Comparison of ENCODE assay signal across 20 mouse cellular contexts in the genomic region with DNA sequence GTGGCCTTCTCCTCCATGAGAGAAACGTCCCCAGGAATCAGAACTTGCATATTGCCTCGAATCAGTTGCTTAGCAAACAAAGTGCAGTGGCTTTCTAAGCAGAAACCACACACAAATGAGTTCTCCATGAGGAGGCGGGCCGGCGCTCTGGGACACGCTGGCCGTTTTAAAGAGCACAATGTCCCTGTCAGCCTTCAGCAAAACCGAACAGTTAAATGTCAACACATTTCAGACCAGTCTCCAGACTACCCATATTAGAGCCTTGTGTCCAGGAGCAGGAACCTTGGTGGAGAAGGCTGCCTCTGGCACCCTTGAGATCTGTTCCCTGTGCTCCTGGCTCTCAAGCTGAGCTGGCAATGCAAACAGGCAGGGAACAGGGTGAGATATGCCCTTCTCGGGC. TPM values are rescaled to one million over a fixed set of nuclear protein-coding genes. Genes with fewer than 3 reads are reported as not detected.
A peak's percentile ranks its signal among the peaks of the same experiment; 100 is the strongest.
DNase-seq lines count a peak whose midpoint lies in the region; ATAC-seq and TF ChIP-seq lines count a peak whose summit lies in the region.
"Had no signal": no experiment of that assay in that cellular context is flagged by ENCODE, and none has a peak within 500 bp of the region (broad histone marks: within the 10 kb centered on the region; RNA-seq: fewer than 3 reads in every experiment).

No protein-coding gene starts in this region.

- no peak for ATAC-seq in midbrain, embryonic 11.5 days (ENCODE audit: low FRiP score)
- no peak for ATAC-seq in midbrain, embryonic 15.5 days (replicated peaks)
- ATAC-seq in hindbrain, embryonic 16.5 days = no peak
- ATAC-seq in neural tube, embryonic 15.5 days (ENCODE audit: low FRiP score) = no peak
- ATAC-seq: intestine, postnatal 0 days; liver, postnatal 0 days had no signal

- H3K4me2 ChIP-seq in midbrain, embryonic 11.5 days = no peak overlapping the region
- H3K4me2 ChIP-seq in midbrain, embryonic 15.5 days = no peak overlapping the region
- H3K4me2 ChIP-seq in hindbrain, embryonic 16.5 days (ENCODE audit: low read length) = no peak overlapping the region
- no peak overlapping the region for H3K4me2 ChIP-seq in neural tube, embryonic 15.5 days
- H3K4me2 ChIP-seq: heart, embryonic 15.5 days; neural tube, embryonic 12.5 days had no signal

- TF ChIP-seq CTCF in gastrocnemius, adult 2 months (IDR thresholded peaks at IDR 0.05) = no peak
- no peak for TF ChIP-seq CTCF in kidney, adult 2 months (conservative IDR thresholded peaks at IDR 0.05; ENCODE audit: insufficient read depth, insufficient read length, low read depth, low read length)

- 70% methylated on average over 9 of the region's 9 CpGs for WGBS in midbrain, embryonic 11.5 days
- WGBS in midbrain, embryonic 15.5 days = 49% methylated on average over 9 of the region's 9 CpGs
- WGBS in hindbrain, embryonic 16.5 days = 51% methylated on average over 9 of the region's 9 CpGs
- WGBS in neural tube, embryonic 15.5 days = 63% methylated on average over 9 of the region's 9 CpGs
- 88% methylated on average over 9 of the region's 9 CpGs for WGBS in kidney, adult 2 months

- H3K4me3 ChIP-seq in gastrocnemius, adult 2 months = no peak overlapping the region
- H3K4me3 ChIP-seq in midbrain, embryonic 11.5 days (ENCODE audit: low read depth, low read length) = no peak overlapping the region
- no peak overlapping the region for H3K4me3 ChIP-seq in midbrain, embryonic 15.5 days
- H3K4me3 ChIP-seq in hindbrain, embryonic 16.5 days (ENCODE audit: low read length) = no peak overlapping the region
- H3K4me3 ChIP-seq in neural tube, embryonic 15.5 days (replicated peaks) = no peak overlapping the region
- no peak overlapping the region for H3K4me3 ChIP-seq in kidney, adult 2 months (ENCODE audit: insufficient read depth, low read depth, low read length)
- H3K4me3 ChIP-seq: heart, embryonic 15.5 days; neural tube, embryonic 12.5 days had no signal

- no peaks in the 10 kb centered on the region for H3K9me3 ChIP-seq in midbrain, embryonic 11.5 days (ENCODE audit: control insufficient read depth, low read length)
- H3K9me3 ChIP-seq in midbrain, embryonic 15.5 days = no peaks in the 10 kb centered on the region
- no peaks in the 10 kb centered on the region for H3K9me3 ChIP-seq in hindbrain, embryonic 16.5 days (ENCODE audit: control insufficient read depth, low read length)
- no peaks in the 10 kb centered on the region for H3K9me3 ChIP-seq in neural tube, embryonic 15.5 days (replicated peaks)
- H3K9me3 ChIP-seq: heart, embryonic 15.5 days; neural tube, embryonic 12.5 days had no signal

- H3K9ac ChIP-seq in midbrain, embryonic 11.5 days (ENCODE audit: low read length) = peak overlapping the region; percentile 6; the same call in 1 of the 2 replicates
- no peak overlapping the region for H3K9ac ChIP-seq in midbrain, embryonic 15.5 days
- H3K9ac ChIP-seq in hindbrain, embryonic 16.5 days (ENCODE audit: low read depth, low read length) = no peak overlapping the region
- H3K9ac ChIP-seq in neural tube, embryonic 15.5 days (replicated peaks) = no peak overlapping the region
- H3K9ac ChIP-seq: heart, embryonic 15.5 days; liver, postnatal 0 days; neural tube, embryonic 12.5 days had no signal

- no peak for TF ChIP-seq POLR2A in kidney, adult 2 months (IDR thresholded peaks at IDR 0.05; ENCODE audit: low read depth, low read length)

- DNase-seq in gastrocnemius, adult 2 months = no peak
- no peak for DNase-seq in gastrocnemius, adult 18-20 months (ENCODE audit: low spot score)
- no peak for DNase-seq in midbrain, embryonic 11.5 days (ENCODE audit: low spot score, missing footprints)
- no peak for DNase-seq in kidney, adult 2 months
- DNase-seq: B cell, adult 2 months; cerebellum, adult 9-10 months; gastrocnemius, postnatal 10 days; heart, adult 18-20 months; kidney, postnatal 10 days; liver, postnatal 0 days; lung, postnatal 10 days; right cerebral cortex, postnatal 14 days; spleen, adult 18-20 months; thymus, postnatal 36 days had no signal

- H3K27me3 ChIP-seq in midbrain, embryonic 11.5 days (ENCODE audit: control insufficient read depth, insufficient read depth, low read length) = no peaks in the 10 kb centered on the region
- H3K27me3 ChIP-seq in midbrain, embryonic 15.5 days (replicated peaks) = no peaks in the 10 kb centered on the region
- no peaks in the 10 kb centered on the region for H3K27me3 ChIP-seq in hindbrain, embryonic 16.5 days (replicated peaks; ENCODE audit: control insufficient read depth, insufficient read depth, low read length)
- no peaks in the 10 kb centered on the region for H3K27me3 ChIP-seq in neural tube, embryonic 15.5 days (replicated peaks)
- no peaks in the 10 kb centered on the region for H3K27me3 ChIP-seq in kidney, adult 2 months (replicated peaks; ENCODE audit: control insufficient read depth, insufficient read depth, low read length)
- H3K27me3 ChIP-seq: heart, embryonic 15.5 days; neural tube, embryonic 12.5 days had no signal

- peak overlapping the region; percentile 43 for H3K27ac ChIP-seq in gastrocnemius, adult 2 months
- no peak overlapping the region for H3K27ac ChIP-seq in midbrain, embryonic 11.5 days (ENCODE audit: low read depth, low read length)
- no peak overlapping the region for H3K27ac ChIP-seq in midbrain, embryonic 15.5 days
- 0 out of 2 replicates have a peak overlapping the region, but pooled peaks have one; percentile 27 for H3K27ac ChIP-seq in hindbrain, embryonic 16.5 days (ENCODE audit: low read depth, low read length)
- peak overlapping the region; percentile 61; the same call in 1 of the 2 replicates for H3K27ac ChIP-seq in neural tube, embryonic 15.5 days (replicated peaks)
- H3K27ac ChIP-seq in kidney, adult 2 months (ENCODE audit: insufficient read depth, low read depth, low read length) = no peak overlapping the region
- H3K27ac ChIP-seq: heart, embryonic 15.5 days; neural tube, embryonic 12.5 days had no signal

- H3K4me1 ChIP-seq in midbrain, embryonic 11.5 days (ENCODE audit: control insufficient read depth, insufficient read depth, low read length) = peaks cover 43% of the 10 kb centered on the region
- peaks cover 18% of the 10 kb centered on the region; the same call in 1 of the 2 replicates for H3K4me1 ChIP-seq in midbrain, embryonic 15.5 days
- peaks cover 23% of the 10 kb centered on the region for H3K4me1 ChIP-seq in hindbrain, embryonic 16.5 days (ENCODE audit: control insufficient read depth, insufficient read depth, low read depth, low read length)
- peaks cover 59% of the 10 kb centered on the region for H3K4me1 ChIP-seq in neural tube, embryonic 15.5 days
- no peaks in the 10 kb centered on the region; the same call in 1 of the 2 replicates for H3K4me1 ChIP-seq in kidney, adult 2 months (ENCODE audit: control insufficient read depth, insufficient read depth, low read length)

- intact Hi-C loops in gastrocnemius, adult 2 months (cut with DNase I) = no loop called here

- no peaks in the 10 kb centered on the region for H3K36me3 ChIP-seq in midbrain, embryonic 11.5 days (ENCODE audit: control insufficient read depth, insufficient read depth, low read length)
- no peaks in the 10 kb centered on the region for H3K36me3 ChIP-seq in midbrain, embryonic 15.5 days (replicated peaks)
- H3K36me3 ChIP-seq in hindbrain, embryonic 16.5 days (ENCODE audit: control insufficient read depth, insufficient read depth, low read length) = no peaks in the 10 kb centered on the region
- H3K36me3 ChIP-seq in neural tube, embryonic 15.5 days = no peaks in the 10 kb centered on the region
- H3K36me3 ChIP-seq in kidney, adult 2 months (ENCODE audit: control insufficient read depth, insufficient read depth, low read length) = no peaks in the 10 kb centered on the region
- H3K36me3 ChIP-seq: heart, embryonic 15.5 days; neural tube, embryonic 12.5 days had no signal

RNA-seq across cellular contexts. Expression of a gene that starts 53.7 kb away (rescaled TPM):
- total RNA-seq in gastrocnemius, adult 2 months (2021) = 10 to 100 TPM; 21.9 to 24.2 TPM
- 10 to 100 TPM; 25.5 to 27.8 TPM for total RNA-seq in gastrocnemius, adult 18-20 months (2021)
- polyA plus RNA-seq in midbrain, embryonic 11.5 days (2014; fragmentation: Nextera tagmentation; extraction: Ambion mirVana) = 131 and 138 TPM in 2 replicates
- 121 and 123 TPM in 2 replicates for polyA plus RNA-seq in midbrain, embryonic 15.5 days (2015; fragmentation: Nextera tagmentation; extraction: Ambion mirVana)
- 118 and 125 TPM in 2 replicates for polyA plus RNA-seq in hindbrain, embryonic 16.5 days (2015; fragmentation: Nextera tagmentation; extraction: Ambion mirVana)
- 112 and 123 TPM in 2 replicates for polyA plus RNA-seq in neural tube, embryonic 15.5 days (2015; fragmentation: Nextera tagmentation; extraction: Ambion mirVana)
- 16.2 and 28.0 TPM in 2 replicates for polyA plus RNA-seq in kidney, adult 2 months (2012; rRNA removed)

RNA-seq across cellular contexts. Expression of a gene that starts 53.7 kb away (rescaled TPM):
- 10 to 100 TPM; 11.3 to 16.2 TPM for total RNA-seq in gastrocnemius, adult 2 months (2021)
- 10 to 100 TPM; 11.1 to 16.6 TPM for total RNA-seq in gastrocnemius, adult 18-20 months (2021)
- polyA plus RNA-seq in midbrain, embryonic 11.5 days (2014; fragmentation: Nextera tagmentation; extraction: Ambion mirVana) = 19.5 and 20.1 TPM in 2 replicates
- polyA plus RNA-seq in midbrain, embryonic 15.5 days (2015; fragmentation: Nextera tagmentation; extraction: Ambion mirVana) = 25.8 and 27.0 TPM in 2 replicates
- 25.7 and 26.1 TPM in 2 replicates for polyA plus RNA-seq in hindbrain, embryonic 16.5 days (2015; fragmentation: Nextera tagmentation; extraction: Ambion mirVana)
- polyA plus RNA-seq in neural tube, embryonic 15.5 days (2015; fragmentation: Nextera tagmentation; extraction: Ambion mirVana) = 27.3 and 28.1 TPM in 2 replicates
- polyA plus RNA-seq in kidney, adult 2 months (2012; rRNA removed) = 8.7 and 9.3 TPM in 2 replicates

Comparison
In these comparisons a context has a peak if more than half of its experiments do, and no peak if none do; other contexts are left out.
1. H3K27ac ChIP-seq: peak in gastrocnemius, adult 2 months (single experiment), hindbrain, embryonic 16.5 days (single experiment) and neural tube, embryonic 15.5 days (single experiment); none in midbrain, embryonic 11.5 days (single experiment), midbrain, embryonic 15.5 days (single experiment) and kidney, adult 2 months (single experiment).